Mouse (Mus musculus): Measurements from ENCODE around the gene Rapgefl1.

The Rapgefl1 gene

DNA sequence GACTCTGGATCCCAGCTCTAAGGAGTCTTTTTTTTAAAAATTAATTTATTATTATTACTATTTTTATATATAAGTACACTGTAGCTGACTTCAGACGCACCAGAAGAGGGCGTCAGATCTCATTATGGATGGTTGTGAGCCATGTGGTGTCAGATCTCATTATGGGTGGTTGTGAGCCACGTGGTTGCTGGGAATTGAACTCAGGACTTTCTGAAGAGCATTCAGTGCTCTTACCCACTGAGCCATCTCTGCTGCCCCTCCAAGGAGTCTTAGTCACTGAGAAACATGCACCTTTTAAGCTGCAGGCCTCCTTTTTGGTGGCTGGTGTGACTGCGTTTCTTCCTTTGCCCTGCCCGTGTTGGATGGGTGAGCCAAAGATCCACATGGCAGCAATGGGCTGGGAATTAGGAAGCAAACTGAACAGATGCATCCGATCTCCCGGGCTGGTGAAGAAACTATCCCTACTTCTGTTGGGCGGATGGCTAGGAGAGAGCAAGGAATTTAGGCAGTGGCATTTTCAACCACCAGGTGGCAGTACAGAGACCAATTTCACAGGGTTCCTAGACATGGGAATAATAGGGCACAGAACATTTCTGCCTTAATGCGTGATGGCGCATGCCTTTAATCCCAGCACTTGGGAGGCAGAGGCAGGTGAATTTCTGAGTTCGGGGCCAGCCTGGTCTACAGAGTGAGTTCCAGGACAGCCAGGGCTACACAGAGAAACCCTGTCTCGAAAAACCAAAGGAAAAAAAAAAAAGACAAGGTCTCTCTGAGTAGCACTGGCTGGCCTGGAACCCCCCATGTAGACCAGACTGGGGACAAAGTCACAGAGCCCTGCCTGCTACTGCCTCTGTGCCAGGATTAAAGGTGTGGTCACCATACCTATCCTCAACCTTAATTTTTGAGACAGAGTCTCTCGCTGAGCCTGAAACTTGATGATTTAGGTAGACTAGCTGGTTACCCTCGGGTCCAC is 22.5 kb downstream of the Rapgefl1 start:
- DNase-seq (ENCODE audit: low spot score): peak; percentile 97

GRCm38 (mm10) chr11:98863028-98863750 is 26.6 kb downstream of the Rapgefl1 start, which contains the start of gene Wipf2:
Gene Wipf2 (plus strand): TSS chr11:98863638.
- DNase-seq (ENCODE audit: low spot score): peak; percentile 98

- DNase-seq (ENCODE audit: low spot score): peak; percentile 84
Observed at GRCm38 (mm10) chr11:98863751-98864429, 27.3 kb downstream of the Rapgefl1 start.

GRCm38 (mm10) chr11:98867293-98867692 is 30.7 kb downstream of the Rapgefl1 start:
- DNase-seq (ENCODE audit: low spot score): peak; percentile 23

DNA sequence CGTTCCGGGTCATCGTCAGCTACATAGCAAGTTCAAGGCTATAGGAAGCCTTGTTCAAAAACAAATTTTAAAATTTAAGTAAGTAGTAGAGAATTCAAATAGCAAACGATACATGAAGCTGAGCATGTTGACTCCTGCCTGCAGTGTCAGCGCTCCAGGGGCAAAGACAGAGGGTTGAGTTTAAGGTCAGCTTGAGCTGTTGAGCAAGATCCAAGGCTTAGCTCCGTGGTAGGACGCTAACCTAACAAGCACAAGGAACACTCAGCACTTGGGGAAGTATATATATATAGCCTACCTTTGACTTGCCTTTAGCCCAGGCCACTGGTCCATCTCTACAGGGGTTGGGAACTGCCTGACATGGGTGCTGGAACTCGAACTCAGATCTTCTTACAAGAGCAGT is 33.3 kb downstream of the Rapgefl1 start:
- DNase-seq (ENCODE audit: low spot score): no peak

DNA sequence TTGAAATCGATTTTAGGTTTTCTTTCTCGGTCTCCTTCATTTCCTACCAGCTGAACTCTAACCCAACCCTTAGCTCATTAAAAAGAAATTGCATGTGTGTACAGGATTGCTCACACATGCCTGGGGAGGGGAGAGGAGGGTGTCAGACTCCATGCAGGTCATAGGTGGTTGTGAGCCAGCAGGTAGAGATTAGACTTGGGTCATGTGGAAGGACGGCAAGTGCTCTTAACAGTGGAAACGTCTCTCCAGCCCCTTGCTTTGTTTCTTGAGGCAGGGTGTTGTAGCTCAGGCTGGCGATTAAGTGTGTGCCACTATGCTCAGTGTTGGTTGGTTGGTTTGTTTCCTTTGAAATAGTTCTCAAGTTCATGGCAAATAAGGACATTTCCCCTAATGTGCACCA is 34.2 kb downstream of the Rapgefl1 start:
- no peak for DNase-seq (ENCODE audit: low spot score)

DNA sequence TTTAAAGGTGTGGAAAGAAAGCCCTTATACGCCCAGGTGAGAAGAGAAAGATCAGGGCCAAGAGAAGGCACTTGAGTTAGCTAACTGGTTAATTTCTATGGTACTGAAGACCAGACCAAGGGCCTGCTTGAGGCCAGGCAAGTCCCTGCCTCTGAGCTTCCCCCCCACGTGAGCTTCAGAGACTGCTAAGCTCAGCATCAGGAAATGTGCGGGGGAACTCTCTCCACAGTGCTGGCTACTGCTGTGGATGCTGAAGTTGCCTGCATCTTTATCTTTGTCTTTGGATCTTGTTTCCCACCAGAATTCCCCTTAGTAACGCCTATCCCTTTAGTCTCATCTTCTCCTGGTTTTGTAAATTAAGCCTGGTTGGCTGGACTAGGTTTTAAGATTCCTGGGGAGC is 34.8 kb downstream of the Rapgefl1 start:
- DNase-seq (ENCODE audit: low spot score): no peak

DNA sequence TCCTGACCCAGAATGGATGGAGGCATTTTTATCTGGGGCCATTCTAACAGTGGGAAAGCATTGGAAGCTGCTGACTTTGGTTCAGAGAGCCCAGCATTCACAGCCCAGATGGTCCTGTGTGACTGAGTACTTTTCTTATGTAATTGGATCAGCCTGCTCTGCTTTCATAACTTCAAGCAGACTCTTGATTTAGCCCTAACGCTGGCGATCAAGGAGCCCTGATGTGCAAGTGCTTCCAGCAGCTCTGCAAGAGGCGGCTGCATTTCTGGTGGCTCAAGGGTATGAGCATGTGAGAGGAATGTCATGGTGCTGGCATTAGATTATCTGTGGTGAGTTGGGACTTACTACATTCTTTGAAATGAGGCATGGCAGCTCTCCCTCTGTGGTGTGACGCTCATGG is 35.5 kb downstream of the Rapgefl1 start:
- no peak for DNase-seq (ENCODE audit: low spot score)

DNA sequence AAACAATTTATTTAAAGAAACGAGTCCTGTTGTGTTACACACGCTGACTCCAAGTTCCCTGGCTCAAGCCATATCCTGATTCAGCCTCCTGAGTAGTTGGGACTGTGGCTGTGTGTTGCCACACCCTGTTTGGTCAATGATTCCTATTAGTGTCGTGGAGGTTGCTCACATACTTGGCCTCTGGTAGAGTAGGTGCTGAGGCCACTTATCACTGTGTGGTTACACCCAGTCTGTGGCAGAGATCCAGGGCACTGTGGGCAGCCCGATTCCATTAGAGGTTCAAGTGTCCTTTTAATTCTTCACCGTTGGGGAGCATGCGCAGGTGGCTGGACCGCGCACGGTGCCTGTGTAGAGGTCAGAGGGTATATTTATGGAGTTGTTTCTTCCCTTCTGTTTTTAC is 37.3 kb downstream of the Rapgefl1 start:
- no peak for DNase-seq (ENCODE audit: low spot score)

DNA sequence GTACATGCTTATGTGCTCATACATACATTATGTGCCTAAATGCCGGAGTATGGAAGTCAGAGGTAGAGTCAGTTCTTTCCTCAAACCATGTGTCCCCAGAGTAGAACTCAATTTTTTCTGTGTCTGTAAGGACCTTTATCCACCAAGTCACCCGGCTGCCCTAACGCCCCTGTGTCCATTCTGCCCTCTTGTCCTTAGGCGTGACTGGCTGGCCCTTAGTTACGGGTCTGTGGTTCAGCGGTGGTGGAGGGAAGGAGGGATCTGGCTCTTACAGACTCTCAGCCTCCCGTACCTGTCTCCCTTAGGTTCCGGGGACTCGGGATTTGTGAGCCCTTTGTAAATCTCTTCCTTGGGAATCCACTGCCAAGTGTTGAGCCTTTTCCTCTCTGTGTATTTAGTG is 40.4 kb downstream of the Rapgefl1 start:
- DNase-seq (ENCODE audit: low spot score): no peak

DNA sequence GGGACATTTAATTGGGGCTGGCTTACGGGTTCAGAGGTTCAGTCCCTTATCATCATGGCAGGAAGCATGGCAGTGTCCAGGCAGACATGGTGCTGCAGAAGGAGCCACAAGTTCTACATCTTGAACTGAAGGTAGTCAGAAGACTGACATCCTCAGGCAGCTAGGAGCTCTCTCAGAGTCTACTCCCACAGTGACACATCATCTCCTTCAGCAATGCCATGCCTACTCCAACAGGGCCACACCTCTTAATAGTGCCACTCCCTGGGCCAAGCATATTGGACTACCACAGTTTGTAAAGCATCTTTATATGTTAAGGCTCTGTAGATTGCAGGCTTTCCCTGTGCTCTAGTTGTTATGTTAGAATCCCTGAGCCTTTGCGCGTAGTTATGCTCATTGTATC is 51.1 kb downstream of the Rapgefl1 start:
- no peak for DNase-seq (ENCODE audit: low spot score)

DNA sequence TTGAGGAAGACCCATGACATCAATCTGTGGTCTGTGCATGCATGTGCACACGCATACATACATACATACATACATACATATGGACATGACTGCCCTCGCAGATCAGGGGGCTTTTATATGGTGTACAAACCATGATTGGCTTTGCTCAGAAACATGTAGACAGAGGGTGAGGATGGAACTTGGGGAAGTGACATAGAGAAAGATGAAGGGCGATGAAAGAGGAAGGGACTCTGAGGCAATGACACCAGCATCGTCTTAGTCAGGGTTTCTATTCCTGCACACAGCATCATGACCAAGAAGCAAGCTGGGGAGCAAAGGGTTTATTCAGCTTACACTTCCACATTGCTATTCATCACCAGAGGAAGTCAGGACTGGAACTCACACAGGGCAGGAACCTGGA is 52.5 kb downstream of the Rapgefl1 start:
- no peak for DNase-seq (ENCODE audit: low spot score)

DNA sequence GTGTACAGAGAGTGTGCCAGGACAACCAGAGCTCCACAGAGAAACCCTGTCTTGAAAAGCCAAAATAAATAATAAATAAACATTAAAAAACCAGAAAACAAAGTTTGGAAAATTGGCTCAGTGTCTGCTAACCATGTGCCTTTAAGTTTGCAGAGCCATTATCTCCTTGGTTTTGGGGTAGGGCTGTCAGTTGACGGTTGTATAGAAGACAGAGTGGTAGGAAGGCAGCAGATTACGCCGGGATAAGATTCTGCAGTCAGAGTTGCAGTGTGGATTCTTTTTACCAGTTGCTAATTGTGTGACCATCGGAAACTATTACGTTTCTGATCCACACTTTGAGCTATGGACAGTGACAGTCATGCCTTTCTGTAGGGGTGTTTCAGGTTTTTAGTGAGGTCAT is 53.4 kb downstream of the Rapgefl1 start:
- DNase-seq (ENCODE audit: low spot score): no peak

- DNase-seq (ENCODE audit: low spot score): no peak
Observed at GRCm38 (mm10) chr11:98892426-98892825, 55.8 kb downstream of the Rapgefl1 start.

DNA sequence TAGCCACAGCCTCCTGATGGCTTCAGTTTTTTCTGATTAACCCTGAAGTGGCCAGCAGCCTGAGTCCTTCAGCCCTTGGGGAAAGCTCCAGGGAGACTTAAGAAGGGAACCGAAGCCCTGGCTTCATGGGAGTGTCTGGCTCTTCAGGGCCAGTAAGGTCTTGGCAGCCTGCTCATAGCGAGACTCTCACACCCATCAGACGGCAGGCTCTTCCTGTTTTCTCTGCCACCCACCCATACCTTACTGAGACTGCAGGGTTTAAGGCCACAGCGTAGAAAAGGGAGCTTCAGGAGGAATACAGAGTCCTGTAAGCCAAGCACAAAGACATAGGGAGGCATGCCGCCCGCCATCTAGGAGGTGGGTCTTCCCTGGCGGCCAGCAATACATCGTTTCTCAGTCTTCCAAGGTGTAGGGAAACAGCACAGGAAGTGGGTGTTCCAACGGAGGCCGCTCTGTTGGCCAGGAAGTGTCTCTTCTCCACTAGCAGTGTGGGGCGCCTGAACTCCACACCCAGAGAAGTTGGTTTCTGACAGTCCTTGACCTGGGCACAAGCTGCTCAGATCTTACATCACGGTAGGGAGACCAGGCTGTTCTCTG is 64.0 kb downstream of the Rapgefl1 start:
- DNase-seq (ENCODE audit: low spot score): no peak

- DNase-seq (ENCODE audit: low spot score): peak; percentile 80
Observed at GRCm38 (mm10) chr11:98902621-98903245, 66.1 kb downstream of the Rapgefl1 start.
